23 mouse cellular contexts compared by ENCODE assay signal in genomic region chrX:101396459-101396858, GRCm38 (mm10). TPM values are rescaled to one million over a fixed set of nuclear protein-coding genes. Genes with fewer than 3 reads are reported as not detected.
A peak's percentile ranks its signal among the peaks of the same experiment; 100 is the strongest.
DNase-seq lines count a peak whose midpoint lies in the region; ATAC-seq lines count a peak whose summit lies in the region.
"Had no signal": no experiment of that assay in that cellular context is flagged by ENCODE, and none has a peak within 500 bp of the region (broad histone marks: within the 10 kb centered on the region; RNA-seq: fewer than 3 reads in every experiment).

No protein-coding gene starts in this region.

- H3K4me3 ChIP-seq in heart, embryonic 11.5 days (ENCODE audit: low read depth, low read length): no peak overlapping the region
- no peak overlapping the region for H3K4me3 ChIP-seq in midbrain, embryonic 13.5 days (replicated peaks)
- no peak overlapping the region for H3K4me3 ChIP-seq in midbrain, embryonic 14.5 days (replicated peaks; ENCODE audit: low read depth, low read length)
- H3K4me3 ChIP-seq in kidney, embryonic 15.5 days (replicated peaks): no peak overlapping the region
- H3K4me3 ChIP-seq: embryonic facial prominence, embryonic 13.5 days; limb, embryonic 15.5 days had no signal

- peak overlapping the region; percentile 37 for H3K4me2 ChIP-seq in heart, embryonic 11.5 days
- 0 out of 2 replicates have a peak overlapping the region, but pooled peaks have one; percentile 3 for H3K4me2 ChIP-seq in midbrain, embryonic 13.5 days (replicated peaks)
- H3K4me2 ChIP-seq in midbrain, embryonic 14.5 days (ENCODE audit: low read length): no peak overlapping the region
- no peak overlapping the region for H3K4me2 ChIP-seq in kidney, embryonic 15.5 days
- H3K4me2 ChIP-seq: embryonic facial prominence, embryonic 13.5 days; limb, embryonic 15.5 days had no signal

- no peak for ATAC-seq in heart, embryonic 11.5 days (replicated peaks; ENCODE audit: insufficient number of reproducible peaks, low FRiP score, low TSS enrichment)
- ATAC-seq in midbrain, embryonic 13.5 days: no peak
- ATAC-seq in midbrain, embryonic 14.5 days (ENCODE audit: low FRiP score, low TSS enrichment): no peak
- no peak for ATAC-seq in kidney, embryonic 15.5 days (replicated peaks; ENCODE audit: low FRiP score)

- no peaks in the 10 kb centered on the region for H3K9me3 ChIP-seq in heart, embryonic 11.5 days (replicated peaks; ENCODE audit: control insufficient read depth, low read length)
- H3K9me3 ChIP-seq in midbrain, embryonic 13.5 days: no peaks in the 10 kb centered on the region
- no peaks in the 10 kb centered on the region for H3K9me3 ChIP-seq in midbrain, embryonic 14.5 days (ENCODE audit: control insufficient read depth, low read length)
- no peaks in the 10 kb centered on the region for H3K9me3 ChIP-seq in kidney, embryonic 15.5 days (replicated peaks)
- H3K9me3 ChIP-seq: embryonic facial prominence, embryonic 13.5 days; limb, embryonic 15.5 days had no signal

- no peak overlapping the region for H3K9ac ChIP-seq in heart, embryonic 11.5 days (ENCODE audit: low read depth, low read length)
- no peak overlapping the region for H3K9ac ChIP-seq in midbrain, embryonic 13.5 days (replicated peaks)
- H3K9ac ChIP-seq in midbrain, embryonic 14.5 days (replicated peaks; ENCODE audit: low read length): no peak overlapping the region
- no peak overlapping the region for H3K9ac ChIP-seq in kidney, embryonic 15.5 days
- H3K9ac ChIP-seq: embryonic facial prominence, embryonic 13.5 days; limb, embryonic 15.5 days had no signal

- 22% methylated on average over 11 of the region's 11 CpGs for WGBS in heart, embryonic 11.5 days (ENCODE audit: insufficient replicate concordance)
- WGBS in midbrain, embryonic 13.5 days: 30% methylated on average over 10 of the region's 11 CpGs
- WGBS in midbrain, embryonic 14.5 days: 21% methylated on average over 11 of the region's 11 CpGs
- 25% methylated on average over 11 of the region's 11 CpGs for WGBS in kidney, embryonic 15.5 days

- no peaks in the 10 kb centered on the region for H3K4me1 ChIP-seq in heart, embryonic 11.5 days (ENCODE audit: control insufficient read depth, insufficient read depth, low read length)
- H3K4me1 ChIP-seq in midbrain, embryonic 13.5 days (replicated peaks): no peaks in the 10 kb centered on the region
- H3K4me1 ChIP-seq in midbrain, embryonic 14.5 days (ENCODE audit: control insufficient read depth, insufficient read depth, low read length): no peaks in the 10 kb centered on the region
- H3K4me1 ChIP-seq in kidney, embryonic 15.5 days: no peaks in the 10 kb centered on the region
- H3K4me1 ChIP-seq: embryonic facial prominence, embryonic 13.5 days; limb, embryonic 15.5 days had no signal

- peak; percentile 8 for DNase-seq in embryo, embryonic 10 days (ENCODE audit: low spot score)
- DNase-seq in embryo, embryonic 11 days: no peak
- no peak for DNase-seq in heart, adult 8-10 months (ENCODE audit: low spot score)
- DNase-seq in midbrain, embryonic 14.5 days: no peak
- no peak for DNase-seq in thymus, postnatal 10 days (ENCODE audit: low spot score in 2 of 2)
- DNase-seq: cerebellum, adult 8-10 months; gastrocnemius, postnatal 14 days; kidney, adult 11 months; kidney, postnatal 10 days; lung, postnatal 10 days; right cerebral cortex, postnatal 14 days; spleen, adult 18-20 months; thymus, postnatal 36 days had no signal

- H3K27me3 ChIP-seq in heart, embryonic 11.5 days (ENCODE audit: control insufficient read depth, insufficient read depth, low read length): peaks cover 19% of the 10 kb centered on the region
- H3K27me3 ChIP-seq in midbrain, embryonic 13.5 days: peaks cover 25% of the 10 kb centered on the region
- 0 out of 2 replicates have a peak, but pooled peaks cover 4% of the 10 kb centered on the region for H3K27me3 ChIP-seq in midbrain, embryonic 14.5 days (ENCODE audit: control insufficient read depth, insufficient read depth, low read length)
- H3K27me3 ChIP-seq in kidney, embryonic 15.5 days: peaks cover 26% of the 10 kb centered on the region

- H3K27ac ChIP-seq in heart, embryonic 11.5 days (ENCODE audit: low read depth, low read length): no peak overlapping the region
- no peak overlapping the region for H3K27ac ChIP-seq in midbrain, embryonic 13.5 days
- H3K27ac ChIP-seq in midbrain, embryonic 14.5 days (replicated peaks; ENCODE audit: low read depth, low read length): no peak overlapping the region
- H3K27ac ChIP-seq in kidney, embryonic 15.5 days: no peak overlapping the region
- H3K27ac ChIP-seq: embryonic facial prominence, embryonic 13.5 days; limb, embryonic 15.5 days had no signal

- H3K36me3 ChIP-seq in heart, embryonic 11.5 days (ENCODE audit: control insufficient read depth, insufficient read depth, low read length): no peaks in the 10 kb centered on the region
- H3K36me3 ChIP-seq in midbrain, embryonic 13.5 days: no peaks in the 10 kb centered on the region
- no peaks in the 10 kb centered on the region for H3K36me3 ChIP-seq in midbrain, embryonic 14.5 days (ENCODE audit: control insufficient read depth, insufficient read depth, low read length)
- no peaks in the 10 kb centered on the region for H3K36me3 ChIP-seq in kidney, embryonic 15.5 days
- H3K36me3 ChIP-seq: embryonic facial prominence, embryonic 13.5 days; limb, embryonic 15.5 days had no signal

RNA-seq across cellular contexts. Expression of gene Gjb1, which starts 20.3 kb away (rescaled TPM):
- polyA plus RNA-seq in heart, embryonic 11.5 days (2014; fragmentation: Nextera tagmentation; extraction: Ambion mirVana): 0.18 and 0.94 TPM in 2 replicates
- not detected for total RNA-seq in heart, adult 8-10 months (2022)
- 0.47 and 0.48 TPM in 2 replicates for polyA plus RNA-seq in midbrain, embryonic 13.5 days (2015; fragmentation: Nextera tagmentation; extraction: Ambion mirVana)
- 0.57 and 0.85 TPM in 2 replicates for polyA plus RNA-seq in midbrain, embryonic 14.5 days (2014; fragmentation: Nextera tagmentation; extraction: Ambion mirVana)
- polyA plus RNA-seq in kidney, embryonic 15.5 days (2015; fragmentation: Nextera tagmentation; extraction: Ambion mirVana): 20.0 and 21.4 TPM in 2 replicates
- total RNA-seq: adrenal gland, adult 18-20 months; hematopoietic stem cell, adult 5-6 weeks; megakaryocyte, adult 5-6 weeks; MEL had no signal
- polyA plus RNA-seq: embryonic facial prominence, embryonic 13.5 days; heart, embryonic 14.5 days had no signal

RNA-seq across cellular contexts. Expression of gene Zmym3, which starts 24.2 kb away (rescaled TPM):
- 22.1 and 22.4 TPM in 2 replicates for polyA plus RNA-seq in heart, embryonic 11.5 days (2014; fragmentation: Nextera tagmentation; extraction: Ambion mirVana)
- total RNA-seq in heart, adult 8-10 months (2022): 10 to 100 TPM; 10.2 to 21.5 (median 16.2) TPM
- 60.3 and 62.7 TPM in 2 replicates for polyA plus RNA-seq in midbrain, embryonic 13.5 days (2015; fragmentation: Nextera tagmentation; extraction: Ambion mirVana)
- 67.9 and 75.2 TPM in 2 replicates for polyA plus RNA-seq in midbrain, embryonic 14.5 days (2014; fragmentation: Nextera tagmentation; extraction: Ambion mirVana)
- 26.8 and 27.7 TPM in 2 replicates for polyA plus RNA-seq in kidney, embryonic 15.5 days (2015; fragmentation: Nextera tagmentation; extraction: Ambion mirVana)

RNA-seq across cellular contexts. Expression of gene Nono, which starts 32.7 kb away (rescaled TPM):
- 271 and 358 TPM in 2 replicates for polyA plus RNA-seq in heart, embryonic 11.5 days (2014; fragmentation: Nextera tagmentation; extraction: Ambion mirVana)
- 10 to 100 TPM; 52.5 to 70.1 (median 58.9) TPM for total RNA-seq in heart, adult 8-10 months (2022)
- polyA plus RNA-seq in midbrain, embryonic 13.5 days (2015; fragmentation: Nextera tagmentation; extraction: Ambion mirVana): 483 and 484 TPM in 2 replicates
- 287 and 351 TPM in 2 replicates for polyA plus RNA-seq in midbrain, embryonic 14.5 days (2014; fragmentation: Nextera tagmentation; extraction: Ambion mirVana)
- polyA plus RNA-seq in kidney, embryonic 15.5 days (2015; fragmentation: Nextera tagmentation; extraction: Ambion mirVana): 464 and 466 TPM in 2 replicates

RNA-seq across cellular contexts. Expression of gene Itgb1bp2, which starts 52.4 kb away (rescaled TPM):
- 77.6 and 82.9 TPM in 2 replicates for polyA plus RNA-seq in heart, embryonic 11.5 days (2014; fragmentation: Nextera tagmentation; extraction: Ambion mirVana)
- 100 to 1,000 TPM; 154 to 226 (median 179) TPM for total RNA-seq in heart, adult 8-10 months (2022)
- 2.8 TPM in 2 replicates for polyA plus RNA-seq in midbrain, embryonic 13.5 days (2015; fragmentation: Nextera tagmentation; extraction: Ambion mirVana)
- polyA plus RNA-seq in midbrain, embryonic 14.5 days (2014; fragmentation: Nextera tagmentation; extraction: Ambion mirVana): 1.8 and 2.1 TPM in 2 replicates
- 7.6 and 11.9 TPM in 2 replicates for polyA plus RNA-seq in kidney, embryonic 15.5 days (2015; fragmentation: Nextera tagmentation; extraction: Ambion mirVana)

Comparison
In these comparisons a context has a peak if more than half of its experiments do, and no peak if none do; other contexts are left out.
1. H3K4me2 ChIP-seq: peak in heart, embryonic 11.5 days (single experiment) and midbrain, embryonic 13.5 days (single experiment); none in midbrain, embryonic 14.5 days (single experiment) and kidney, embryonic 15.5 days (single experiment).
2. RNA of gene Gjb1, which starts 20.3 kb away (polyA plus RNA-seq): 20.0 to 21.4 TPM in kidney, embryonic 15.5 days; 0.18 to 0.94 TPM in heart, embryonic 11.5 days, 0.57 to 0.85 TPM in midbrain, embryonic 14.5 days and 0.47 to 0.48 TPM in midbrain, embryonic 13.5 days; every median in the first group is over 10 times any median in the second.